Mouse (Mus musculus) CH12.LX (cell line): Measurements from ENCODE around the gene Npas1.

Source experiments
- CTCF ChIP-seq, 2 experiments: IDR thresholded peaks in 1 of 2; conservative IDR thresholded peaks in 1 of 2; 2 replicates each; pipeline ENCODE4 v1.5.1; 2011 to 2012; ENCODE audit warnings: low read depth in 2 of 2, low read length in 2 of 2, improper control_type of control experiment in 1 of 2, inconsistent platforms in 1 of 2, mild to moderate bottlenecking in 1 of 2, moderate library complexity in 1 of 2
- ELF1 ChIP-seq: IDR thresholded peaks from 2 replicates; pipeline ENCODE4 v1.6.1; 2014; ENCODE audit warnings: low read depth, mild to moderate bottlenecking, inconsistent platforms, low read length, improper control_type of control experiment

DNA sequence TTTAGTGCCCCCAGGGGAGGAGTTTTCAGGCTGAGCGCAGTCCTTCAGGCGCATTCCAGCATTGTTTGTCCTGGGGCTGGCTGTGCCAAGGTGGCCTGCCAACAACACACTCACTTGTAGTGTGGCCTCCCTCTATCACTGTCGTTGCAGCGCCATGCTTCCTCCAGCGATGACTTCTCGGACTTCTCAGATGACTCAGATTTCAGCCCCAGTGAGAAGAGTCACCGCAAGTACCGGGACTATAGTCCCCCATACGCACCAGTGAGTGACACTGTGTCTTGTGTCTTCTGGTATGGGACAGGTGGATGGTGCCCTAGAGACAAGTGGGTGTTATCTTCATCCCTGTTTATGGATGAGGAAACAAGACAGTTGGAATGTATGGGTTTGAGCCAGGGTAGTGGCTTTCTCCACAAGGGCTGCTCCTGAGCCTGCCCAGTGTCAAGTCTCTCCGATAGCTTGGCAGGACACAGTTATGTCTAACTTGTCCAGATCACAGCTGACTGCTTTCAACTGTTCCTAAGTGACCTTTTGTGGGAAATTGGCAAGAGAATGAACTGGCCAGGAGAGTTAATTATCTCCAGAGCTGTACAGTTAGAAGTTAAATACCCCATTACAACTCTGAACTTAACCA, 60.3 kb downstream of the Npas1 start:
- TF ChIP-seq CTCF (conservative IDR thresholded peaks at IDR 0.05 in 1 of 2, IDR thresholded peaks at IDR 0.05 in 1 of 2; ENCODE audit: low read depth in 2 of 2, low read length in 2 of 2), result no peak
- no peak for TF ChIP-seq ELF1
